Mouse (Mus musculus) liver, embryonic 13.5 days (tissue): ENCODE results near the gene Miox. TPM values are rescaled to one million over a fixed set of nuclear protein-coding genes. Genes with fewer than 3 reads are reported as not detected.

Experiments used
- ATAC-seq: fragments of 200-750 bp; cut with Nextera tagmentation; 2 replicates; pipeline ENCODE4 v1.8.0; 2017; ENCODE audit warnings: low read depth, mild to moderate bottlenecking, moderate number of reproducible peaks, moderate library complexity
- DNase-seq: peaks from one replicate; pipeline ENCODE4 v3.0.0; 2022
- H3K27ac ChIP-seq: fragments of 300-500 bp; sonication (generic); 2 replicates; pipeline ENCODE4 v1.5.1; 2015; ENCODE audit warnings: moderate library complexity, mild to moderate bottlenecking, inconsistent platforms
- H3K27me3 ChIP-seq: fragments of 300-500 bp; sonication (generic); 2 replicates; pipeline ENCODE4 v1.6.1; 2015; ENCODE audit warnings: mild to moderate bottlenecking, inconsistent platforms
- H3K36me3 ChIP-seq: fragments of 300-500 bp; sonication (generic); 2 replicates; pipeline ENCODE4 v1.6.1; 2015; ENCODE audit warnings: mild to moderate bottlenecking, inconsistent platforms
- H3K4me1 ChIP-seq: fragments of 300-500 bp; sonication (generic); replicated peaks from 2 replicates; pipeline ENCODE4 v1.6.1; 2015; ENCODE audit warnings: inconsistent platforms
- H3K4me2 ChIP-seq: fragments of 300-500 bp; sonication (generic); 2 replicates; pipeline ENCODE4 v1.6.1; 2015; ENCODE audit warnings: inconsistent platforms, mild to moderate bottlenecking, moderate library complexity
- H3K4me3 ChIP-seq: fragments of 300-500 bp; sonication (generic); replicated peaks from 2 replicates; pipeline ENCODE4 v1.5.1; 2015; ENCODE audit warnings: mild to moderate bottlenecking, inconsistent platforms
- H3K9ac ChIP-seq: fragments of 300-500 bp; sonication (generic); 2 replicates; pipeline ENCODE4 v1.6.1; 2015; ENCODE audit warnings: mild to moderate bottlenecking, inconsistent platforms
- H3K9me3 ChIP-seq: fragments of 300-500 bp; sonication (generic); replicated peaks from 2 replicates; pipeline ENCODE4 v1.6.1; 2016; ENCODE audit warnings: inconsistent platforms
- WGBS: fragments of 180-500 bp; shearing (Covaris S2); methylation state at CpG from one replicate; pipeline ENCODE4 v1.1.7; 2015; ENCODE audit not compliant: insufficient replicate concordance; 5-methylcytosine and 5-hydroxymethylcytosine counted together
- polyA plus RNA-seq: library from polyadenylated mRNA; unstranded; fragments of >200 nt; fragmentation: Nextera tagmentation; extraction: Ambion mirVana; gene quantifications from 2 replicates; pipeline ENCODE4 v1.2.1, GENCODE M21; 2015

The Miox gene
- polyA plus RNA-seq, 1 experiment from 2014 or later = 6.8 TPM

DNA sequence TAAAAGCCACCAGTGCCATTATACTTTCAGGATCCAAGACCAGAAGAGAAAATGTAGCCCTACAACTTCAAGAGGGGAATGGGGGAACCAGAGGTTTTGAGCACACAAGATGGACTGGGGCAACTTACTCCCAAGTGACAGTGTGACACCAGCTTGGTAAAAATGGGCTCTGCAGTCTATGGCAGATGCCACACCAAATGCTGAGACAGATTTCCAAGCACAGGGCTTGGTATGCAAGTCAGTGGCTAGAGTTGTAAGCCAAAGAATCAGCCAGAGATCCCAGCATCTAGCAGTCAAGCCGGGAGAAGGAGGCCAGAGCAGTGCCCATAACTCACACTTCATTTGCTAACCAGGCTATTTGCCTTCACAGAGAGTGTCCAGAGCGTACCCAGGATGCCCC is 36.5 kb upstream of the Miox start:
- H3K9me3 ChIP-seq = no peaks in the 10 kb centered on the region

GRCm38 (mm10) chr15:89300180-89300579 is 34.0 kb upstream of the Miox start:
- ATAC-seq (no peak), DNase-seq (no peak)
- peaks cover 14% of the 10 kb centered on the region for H3K4me1 ChIP-seq
- 86% methylated on average over 13 of the region's 13 CpGs for WGBS
- H3K9me3 ChIP-seq = no peaks in the 10 kb centered on the region
- no peak overlapping the region for H3K4me2 ChIP-seq
- peaks cover 83% of the 10 kb centered on the region for H3K36me3 ChIP-seq
- H3K4me3 ChIP-seq = no peak overlapping the region
- H3K27ac ChIP-seq = no peak overlapping the region
- H3K27me3 ChIP-seq = no peaks in the 10 kb centered on the region
- H3K9ac ChIP-seq = no peak overlapping the region

More for the DNA sequence above, 36.5 kb upstream of the Miox start:
- no peak overlapping the region for H3K4me2 ChIP-seq
- ATAC-seq (no peak), DNase-seq (no peak)
- no peak overlapping the region for H3K9ac ChIP-seq
- 83% methylated on average over 2 of the region's 2 CpGs for WGBS
- H3K4me1 ChIP-seq = peaks cover 34% of the 10 kb centered on the region
- no peak overlapping the region for H3K4me3 ChIP-seq
- H3K27me3 ChIP-seq = no peaks in the 10 kb centered on the region
- peaks cover 83% of the 10 kb centered on the region for H3K36me3 ChIP-seq
- no peak overlapping the region for H3K27ac ChIP-seq

- Histone ChIP-seq H3K4me2 (no peak overlapping the region), H3K9me3 (no peaks in the 10 kb centered on the region), H3K27me3 (no peaks in the 10 kb centered on the region), H3K27ac (no peak overlapping the region), H3K9ac (no peak overlapping the region), H3K4me3 (no peak overlapping the region), H3K4me1 (peaks cover 10% of the 10 kb centered on the region), H3K36me3 (peaks cover 83% of the 10 kb centered on the region)
- 88% methylated on average over 8 of the region's 8 CpGs for WGBS
- DNase-seq (no peak), ATAC-seq (no peak)
Measured at GRCm38 (mm10) chr15:89300600-89300999, 33.6 kb upstream of the Miox start.

- H3K4me2 ChIP-seq = no peak overlapping the region
- H3K27ac ChIP-seq = no peak overlapping the region
- 64% methylated on average over 1 of the region's 1 CpGs for WGBS
- no peak overlapping the region for H3K4me3 ChIP-seq
- ATAC-seq (no peak), DNase-seq (no peak)
- peaks cover 33% of the 10 kb centered on the region for H3K4me1 ChIP-seq
- no peaks in the 10 kb centered on the region for H3K9me3 ChIP-seq
- no peak overlapping the region for H3K9ac ChIP-seq
- peaks cover 70% of the 10 kb centered on the region for H3K36me3 ChIP-seq
- H3K27me3 ChIP-seq = no peaks in the 10 kb centered on the region
Measured at GRCm38 (mm10) chr15:89305966-89306365, 28.2 kb upstream of the Miox start.

GRCm38 (mm10) chr15:89307461-89307860 is 26.7 kb upstream of the Miox start:
- H3K4me1 ChIP-seq = peaks cover 47% of the 10 kb centered on the region
- H3K9me3 ChIP-seq = no peaks in the 10 kb centered on the region
- H3K4me3 ChIP-seq = no peak overlapping the region
- no peak overlapping the region for H3K9ac ChIP-seq
- H3K27ac ChIP-seq = no peak overlapping the region
- DNase-seq (no peak), ATAC-seq (no peak)
- 79% methylated on average over 13 of the region's 13 CpGs for WGBS
- H3K4me2 ChIP-seq = no peak overlapping the region
- H3K36me3 ChIP-seq = peaks cover 55% of the 10 kb centered on the region
- no peaks in the 10 kb centered on the region for H3K27me3 ChIP-seq

DNA sequence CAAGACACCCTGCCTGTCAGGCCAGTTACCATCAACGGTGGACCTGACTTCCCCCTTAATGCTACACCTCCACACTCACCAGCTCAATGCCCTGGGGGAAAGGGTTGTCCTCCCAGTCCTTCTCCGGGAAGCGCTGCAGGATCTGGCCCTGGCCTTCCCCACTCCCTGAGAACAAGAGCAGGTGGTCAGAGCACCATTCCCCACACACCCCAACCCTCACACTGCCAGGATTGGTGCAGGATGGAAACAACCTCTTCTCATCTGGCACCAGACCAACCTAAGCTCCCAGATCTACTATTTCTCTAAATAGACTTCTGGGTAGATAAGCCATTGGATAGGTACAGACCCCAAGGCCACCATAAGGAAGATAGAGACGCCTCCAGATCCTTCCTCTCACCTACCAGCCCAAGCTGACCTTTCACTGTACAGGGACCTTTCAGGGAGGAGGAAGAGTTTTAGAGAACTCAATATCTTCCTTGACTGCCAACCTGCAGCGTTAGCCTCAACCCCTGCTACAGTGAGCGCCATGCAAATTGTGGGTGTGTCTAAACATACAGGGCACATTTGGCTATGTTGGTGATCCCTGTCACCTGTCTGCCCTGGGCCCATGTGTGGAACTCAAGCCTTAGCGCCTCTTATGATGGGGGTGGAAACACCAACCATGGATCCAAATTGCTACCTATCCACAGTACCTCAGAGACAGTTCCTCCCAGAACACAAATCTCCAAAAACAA is 25.6 kb upstream of the Miox start:
- Histone ChIP-seq H3K36me3 (peaks cover 44% of the 10 kb centered on the region), H3K4me2 (no peak overlapping the region), H3K9ac (no peak overlapping the region), H3K4me3 (no peak overlapping the region), H3K4me1 (peaks cover 58% of the 10 kb centered on the region), H3K27ac (no peak overlapping the region), H3K9me3 (no peaks in the 10 kb centered on the region), H3K27me3 (no peaks in the 10 kb centered on the region)
- 74% methylated on average over 7 of the region's 7 CpGs for WGBS
- DNase-seq (no peak), ATAC-seq (no peak)

DNA sequence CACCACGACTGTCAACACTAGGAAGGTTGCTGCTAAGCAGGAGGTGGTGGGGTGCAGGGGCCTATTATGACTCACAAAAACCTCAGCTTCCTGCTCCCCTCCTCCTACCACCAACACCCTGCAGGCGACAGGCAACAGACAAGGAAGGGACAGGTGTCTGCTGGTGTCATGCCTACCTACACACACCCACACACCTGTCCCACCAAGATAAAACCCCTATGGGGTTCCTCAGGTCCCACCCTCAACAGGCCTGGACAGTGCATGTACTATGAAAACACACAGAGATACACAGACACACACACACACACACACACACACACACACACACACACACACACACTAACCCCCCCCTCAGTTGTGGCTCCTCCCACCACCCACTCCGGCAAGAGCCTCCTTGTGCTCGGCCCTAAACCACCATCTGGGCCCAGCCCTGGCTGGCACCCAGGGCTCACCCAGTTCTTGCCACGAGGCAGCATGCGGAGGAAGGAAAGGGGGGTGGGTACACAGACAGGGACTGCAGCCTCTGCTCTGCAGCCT is 24.2 kb upstream of the Miox start:
- peak overlapping the region; percentile 37 for H3K9ac ChIP-seq
- 26% methylated on average over 6 of the region's 6 CpGs for WGBS
- H3K27me3 ChIP-seq = no peaks in the 10 kb centered on the region
- H3K9me3 ChIP-seq = no peaks in the 10 kb centered on the region
- peaks cover 29% of the 10 kb centered on the region for H3K36me3 ChIP-seq
- H3K4me3 ChIP-seq = no peak overlapping the region
- H3K4me1 ChIP-seq = peaks cover 69% of the 10 kb centered on the region
- 0 out of 2 replicates have a peak, but pooled peaks have one; percentile 6 for ATAC-seq
- no peak for DNase-seq
- H3K27ac ChIP-seq = peak overlapping the region; percentile 55
- H3K4me2 ChIP-seq = peak overlapping the region; percentile 33

- Histone ChIP-seq H3K4me3 (peak overlapping the region; percentile 92; the same call in 1 of the 2 replicates), H3K4me2 (peak overlapping the region; percentile 94), H3K27ac (0 out of 2 replicates have a peak overlapping the region, but pooled peaks have one; percentile 12), H3K9me3 (no peaks in the 10 kb centered on the region), H3K36me3 (no peaks in the 10 kb centered on the region), H3K4me1 (peaks cover 70% of the 10 kb centered on the region), H3K9ac (no peak overlapping the region), H3K27me3 (no peaks in the 10 kb centered on the region)
- ATAC-seq (no peak), DNase-seq (no peak)
- 75% methylated on average over 4 of the region's 4 CpGs for WGBS
Measured at GRCm38 (mm10) chr15:89313359-89313758, 20.8 kb upstream of the Miox start.

DNA sequence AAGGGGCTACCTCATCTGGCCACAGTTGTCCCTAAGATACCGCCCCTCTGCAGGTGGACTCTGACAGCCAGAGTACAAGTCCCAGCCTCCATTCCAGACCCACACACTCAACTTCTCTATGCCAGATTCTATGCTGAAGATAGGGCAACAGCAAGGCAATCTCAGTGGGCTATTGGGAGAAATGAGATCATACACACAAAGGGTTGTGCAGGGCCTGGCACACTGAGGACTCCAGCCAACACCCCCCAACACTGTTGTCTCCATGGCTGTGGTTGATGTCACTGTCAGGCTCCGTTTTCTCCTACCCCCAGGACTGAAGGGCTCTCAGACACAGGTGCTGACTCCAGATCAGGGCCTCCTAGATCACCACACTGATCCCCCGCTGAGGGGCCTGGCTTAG is 20.1 kb upstream of the Miox start:
- H3K27ac ChIP-seq = no peak overlapping the region; the same call in 1 of the 2 replicates
- H3K9ac ChIP-seq = peak overlapping the region; percentile 94
- H3K27me3 ChIP-seq = no peaks in the 10 kb centered on the region
- H3K4me1 ChIP-seq = peaks cover 63% of the 10 kb centered on the region
- WGBS = 32% methylated on average over 3 of the region's 3 CpGs
- peak overlapping the region; percentile 94 for H3K4me2 ChIP-seq
- no peaks in the 10 kb centered on the region for H3K36me3 ChIP-seq
- H3K9me3 ChIP-seq = no peaks in the 10 kb centered on the region
- H3K4me3 ChIP-seq = peak overlapping the region; percentile 92
- DNase-seq (no peak), ATAC-seq (no peak)

GRCm38 (mm10) chr15:89314511-89315189 is 19.5 kb upstream of the Miox start:
- H3K9me3 ChIP-seq = no peaks in the 10 kb centered on the region
- peak; percentile 5 for ATAC-seq
- peak; percentile 26 for DNase-seq
- H3K4me1 ChIP-seq = peaks cover 57% of the 10 kb centered on the region
- no peaks in the 10 kb centered on the region for H3K27me3 ChIP-seq
- peak overlapping the region; percentile 59 for H3K27ac ChIP-seq
- under 1% methylated on average over 58 of the region's 58 CpGs for WGBS
- H3K4me2 ChIP-seq = peak overlapping the region; percentile 94
- H3K9ac ChIP-seq = peak overlapping the region; percentile 94
- H3K4me3 ChIP-seq = peak overlapping the region; percentile 92
- no peaks in the 10 kb centered on the region for H3K36me3 ChIP-seq

DNA sequence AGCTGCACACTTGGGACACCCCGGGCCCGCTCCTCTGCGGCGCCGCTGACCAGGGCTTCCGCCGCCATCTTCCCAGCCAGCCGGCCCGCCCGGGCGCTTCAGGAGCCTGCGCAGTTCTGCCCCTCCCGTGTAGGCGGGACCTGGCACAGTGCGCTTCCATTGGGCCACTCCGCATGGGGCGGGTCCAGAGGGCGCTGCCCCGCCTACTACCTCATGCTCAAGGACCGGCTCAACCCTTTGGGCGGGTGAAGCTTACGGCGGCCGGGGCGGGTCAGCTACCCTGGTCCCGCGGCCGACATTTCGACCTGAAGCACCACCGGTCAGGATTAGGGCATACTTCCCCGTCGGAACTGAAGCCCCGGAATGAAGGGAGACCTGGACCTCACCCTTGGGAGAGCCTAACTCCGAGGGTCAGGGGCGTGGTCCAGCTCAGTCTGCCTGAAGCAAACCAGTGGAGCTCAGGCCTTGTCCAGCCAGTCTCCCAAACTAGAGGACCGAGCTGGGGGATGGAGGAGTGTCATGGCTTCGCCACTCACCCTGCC is 18.9 kb upstream of the Miox start, which contains the start of gene Sbf1:
Gene Sbf1, minus strand, starts transcription at position 122 of the 542 bp plus-strand sequence.
- under 1% methylated on average over 37 of the region's 37 CpGs for WGBS
- H3K27me3 ChIP-seq = no peaks in the 10 kb centered on the region
- H3K36me3 ChIP-seq = no peaks in the 10 kb centered on the region
- peak; percentile 98 for DNase-seq
- peak; percentile 100 for ATAC-seq
- H3K27ac ChIP-seq = peak within 1 kb of the TSS; percentile 67
- peaks cover 51% of the 10 kb centered on the region for H3K4me1 ChIP-seq
- peak within 1 kb of the TSS; percentile 92 for H3K4me3 ChIP-seq
- no peaks in the 10 kb centered on the region for H3K9me3 ChIP-seq
- peak within 1 kb of the TSS; percentile 94 for H3K9ac ChIP-seq
- H3K4me2 ChIP-seq = peak within 1 kb of the TSS; percentile 94
